Mouse (Mus musculus): ENCODE measurements at regions not wholly inside any gene's neighbourhood (a gene's known extent, or its start where the extent isn't known, plus 50 kb on each side); places are given as distances from the start of the nearest gene placed in this dataset.

GRCm38 (mm10) chr14:46639116-46639826 lies 121.1 kb upstream of the Cdkn3 start:
- DNase-seq (ENCODE audit: low read depth) = no peak

GRCm38 (mm10) chr14:46638516-46638915 lies 121.8 kb upstream of the Cdkn3 start:
- DNase-seq (ENCODE audit: low read depth) = no peak

- no peak for DNase-seq (ENCODE audit: low read depth)
Measured at GRCm38 (mm10) chr14:46637240-46637639, 123.1 kb upstream of the Cdkn3 start.

- no peak for DNase-seq (ENCODE audit: low read depth)
Measured at GRCm38 (mm10) chr14:46636364-46636763, 124.0 kb upstream of the Cdkn3 start.

- DNase-seq (ENCODE audit: low read depth) = no peak
Measured at GRCm38 (mm10) chr14:46635322-46635721, 125.0 kb upstream of the Cdkn3 start.

GRCm38 (mm10) chr14:46634656-46635244 lies 125.6 kb upstream of the Cdkn3 start:
- DNase-seq (ENCODE audit: low read depth) = no peak

GRCm38 (mm10) chr14:46634251-46634650 lies 126.1 kb upstream of the Cdkn3 start:
- no peak for DNase-seq (ENCODE audit: low read depth)

- no peak for DNase-seq (ENCODE audit: low read depth)
Measured at GRCm38 (mm10) chr14:46627690-46628089, 132.7 kb upstream of the Cdkn3 start.

- no peak for DNase-seq (ENCODE audit: low read depth)
Measured at GRCm38 (mm10) chr14:46625760-46626159, 134.6 kb upstream of the Cdkn3 start.

GRCm38 (mm10) chr14:46623645-46624044 lies 136.7 kb upstream of the Cdkn3 start:
- no peak for DNase-seq (ENCODE audit: low read depth)

- no peak for DNase-seq (ENCODE audit: low read depth)
Measured at GRCm38 (mm10) chr14:46616030-46616429, 144.3 kb upstream of the Cdkn3 start.

GRCm38 (mm10) chr14:46614936-46615335 lies 145.4 kb upstream of the Cdkn3 start:
- DNase-seq (ENCODE audit: low read depth) = no peak

- no peak for DNase-seq (ENCODE audit: low read depth)
Measured at GRCm38 (mm10) chr14:46613748-46614147, 146.6 kb upstream of the Cdkn3 start.

GRCm38 (mm10) chr14:46613211-46613610 lies 147.1 kb upstream of the Cdkn3 start:
- DNase-seq (ENCODE audit: low read depth) = no peak

GRCm38 (mm10) chr14:46612584-46612983 lies 147.8 kb upstream of the Cdkn3 start:
- no peak for DNase-seq (ENCODE audit: low read depth)

GRCm38 (mm10) chr14:46610926-46611325 lies 149.4 kb upstream of the Cdkn3 start:
- DNase-seq (ENCODE audit: low read depth) = no peak

GRCm38 (mm10) chr14:46610226-46610855 lies 150.0 kb upstream of the Cdkn3 start:
- no peak for DNase-seq (ENCODE audit: low read depth)

GRCm38 (mm10) chr14:46606694-46607093 lies 153.6 kb upstream of the Cdkn3 start:
- no peak for DNase-seq (ENCODE audit: low read depth)

GRCm38 (mm10) chr14:46606037-46606436 lies 154.3 kb upstream of the Cdkn3 start:
- no peak for DNase-seq (ENCODE audit: low read depth)

GRCm38 (mm10) chr14:46604886-46605531 lies 155.3 kb upstream of the Cdkn3 start:
- DNase-seq (ENCODE audit: low read depth) = no peak

GRCm38 (mm10) chr14:46604156-46604885 lies 156.0 kb upstream of the Cdkn3 start:
- DNase-seq (ENCODE audit: low read depth) = no peak

GRCm38 (mm10) chr14:46596696-46597359 lies 163.5 kb upstream of the Cdkn3 start:
- no peak for DNase-seq (ENCODE audit: low read depth)
